Mouse (Mus musculus): Measurements from ENCODE around the gene Ralgds.

DNA sequence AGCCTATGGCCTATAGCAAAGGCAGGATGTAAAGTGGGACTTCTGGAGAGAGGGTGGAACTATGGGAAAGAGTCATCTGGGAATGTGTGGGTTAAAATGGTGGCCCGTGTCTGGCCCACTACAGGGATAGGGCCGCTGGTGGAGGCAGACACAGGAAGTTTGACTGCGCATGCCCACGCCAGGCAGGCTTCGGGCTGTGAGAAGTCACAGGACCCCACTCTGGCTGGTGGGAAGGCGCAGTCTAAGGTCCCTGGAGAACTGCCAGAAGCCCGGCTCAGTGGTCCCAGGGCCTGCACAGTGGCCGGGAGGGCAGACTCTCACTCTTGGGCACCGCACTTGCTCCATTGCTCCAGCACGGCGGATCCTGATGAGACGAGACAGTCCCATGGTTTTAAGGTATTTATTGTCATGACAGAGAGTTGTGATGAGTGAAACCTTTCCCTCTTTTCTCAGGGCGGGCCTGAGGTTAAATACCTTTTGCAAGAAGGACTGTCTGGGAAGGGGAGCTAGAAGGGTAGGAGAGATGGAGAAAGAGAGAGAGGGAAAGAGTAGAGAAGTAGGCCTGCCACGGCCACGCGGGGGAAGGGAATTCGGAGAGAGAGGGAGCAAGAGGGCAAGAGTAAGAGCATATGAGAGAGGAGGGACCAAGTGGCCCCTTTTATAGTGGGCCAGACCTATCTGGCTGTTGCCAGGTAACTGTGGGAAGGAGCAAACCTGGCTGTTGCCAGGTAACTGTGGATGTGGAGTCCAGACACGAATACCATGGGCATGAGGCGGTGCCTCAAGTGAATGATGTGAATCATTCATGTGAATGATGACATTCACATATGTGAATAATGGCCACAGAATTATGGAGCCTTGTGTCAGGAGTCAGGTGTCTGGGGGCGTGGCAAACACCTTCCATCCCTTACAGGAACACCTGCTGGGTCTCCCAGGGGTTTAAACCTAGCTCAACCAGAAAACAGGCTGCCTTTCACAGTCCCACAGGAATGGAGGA, 33.4 kb upstream of the Ralgds start:
- no peak for TF ChIP-seq CTCF (IDR thresholded peaks at IDR 0.05; ENCODE audit: control insufficient read depth, insufficient read depth, low read length)
- no peak for TF ChIP-seq POLR2A (IDR thresholded peaks at IDR 0.05; ENCODE audit: borderline replicate concordance, control insufficient read depth, low read depth, low read length)

Data from bone marrow, adult 2 months (tissue).